26 mouse cellular contexts compared by ENCODE assay signal in the genomic region with DNA sequence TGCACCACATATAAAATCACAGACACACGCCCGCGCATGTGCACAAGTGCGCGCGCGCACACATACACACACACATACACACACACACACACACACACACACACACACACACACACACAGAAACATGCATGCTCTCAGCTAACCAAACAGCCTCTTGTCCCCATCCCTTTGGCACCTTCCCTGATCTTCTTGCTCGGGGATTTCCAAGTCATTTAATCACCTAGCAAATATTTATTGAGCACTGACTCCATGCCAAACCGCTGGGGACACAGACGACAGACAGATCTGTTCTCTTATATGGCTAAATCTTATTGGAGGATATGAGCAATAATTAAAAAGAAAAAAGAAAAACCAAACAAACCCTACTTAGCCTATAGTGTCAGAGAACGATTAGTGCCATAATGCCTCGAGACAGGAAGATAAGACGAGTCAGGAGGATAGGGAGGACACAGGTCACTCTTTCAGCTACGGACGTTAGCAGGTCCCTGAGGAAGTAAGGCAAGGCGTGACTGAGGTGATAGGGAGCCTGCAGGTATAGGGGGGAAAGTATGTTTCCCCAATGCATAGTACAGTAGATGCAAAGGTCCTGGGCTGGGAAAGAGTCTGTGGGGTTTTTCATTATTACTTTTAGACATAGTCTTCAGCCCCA. TPM values are rescaled to one million over a fixed set of nuclear protein-coding genes. Genes with fewer than 3 reads are reported as not detected.
DNase-seq lines count a peak whose midpoint lies in the region; ATAC-seq and TF ChIP-seq lines count a peak whose summit lies in the region.
"Had no signal": no experiment of that assay in that cellular context is flagged by ENCODE, and none has a peak within 500 bp of the region (broad histone marks: within the 10 kb centered on the region; RNA-seq: fewer than 3 reads in every experiment).

No protein-coding gene starts in this region.

- H3K4me2 ChIP-seq in liver, embryonic 12.5 days: no peak overlapping the region
- no peak overlapping the region for H3K4me2 ChIP-seq in intestine, embryonic 15.5 days (replicated peaks)
- H3K4me2 ChIP-seq: forebrain, embryonic 15.5 days; heart, embryonic 13.5 days; hindbrain, embryonic 15.5 days had no signal

- TF ChIP-seq CTCF in liver, adult 2 months (IDR thresholded peaks at IDR 0.05; ENCODE audit: low read depth, low read length): no peak
- no peak for TF ChIP-seq CTCF in small intestine, adult 2 months (IDR thresholded peaks at IDR 0.05; ENCODE audit: extremely low read depth, insufficient read length, insufficient replicate concordance, low read depth, low read length)
- TF ChIP-seq CTCF in kidney, adult 2 months (conservative IDR thresholded peaks at IDR 0.05; ENCODE audit: insufficient read depth, insufficient read length, low read depth, low read length): no peak

- H3K36me3 ChIP-seq in liver, adult 2 months (ENCODE audit: control insufficient read depth, insufficient read depth, low read length): no peaks in the 10 kb centered on the region
- no peaks in the 10 kb centered on the region for H3K36me3 ChIP-seq in liver, embryonic 12.5 days
- no peaks in the 10 kb centered on the region for H3K36me3 ChIP-seq in intestine, embryonic 15.5 days
- no peaks in the 10 kb centered on the region for H3K36me3 ChIP-seq in small intestine, adult 2 months (ENCODE audit: control insufficient read depth, insufficient read depth, low read length)
- H3K36me3 ChIP-seq in kidney, adult 2 months (ENCODE audit: control insufficient read depth, insufficient read depth, low read length): no peaks in the 10 kb centered on the region
- H3K36me3 ChIP-seq: embryonic facial prominence, embryonic 10.5 days; forebrain, embryonic 15.5 days; heart, embryonic 13.5 days; hindbrain, embryonic 15.5 days had no signal

- peak overlapping the region; percentile 42 for H3K27ac ChIP-seq in liver, adult 2 months (replicated peaks; ENCODE audit: insufficient read depth, low read depth, low read length)
- H3K27ac ChIP-seq in liver, embryonic 12.5 days: no peak overlapping the region
- H3K27ac ChIP-seq in intestine, embryonic 15.5 days: no peak overlapping the region
- H3K27ac ChIP-seq in small intestine, adult 2 months (ENCODE audit: insufficient read depth, low read depth, low read length): peak overlapping the region; percentile 87
- no peak overlapping the region for H3K27ac ChIP-seq in kidney, adult 2 months (ENCODE audit: insufficient read depth, low read depth, low read length)
- H3K27ac ChIP-seq: embryonic facial prominence, embryonic 10.5 days; forebrain, embryonic 15.5 days; heart, embryonic 13.5 days; hindbrain, embryonic 15.5 days had no signal

- DNase-seq in liver, adult 2 months (ENCODE audit: extremely low read depth, low read depth, low spot score): peak; percentile 95
- no peak for DNase-seq in frontal cortex, postnatal 14 days (ENCODE audit: low spot score in 2 of 2)
- no peak for DNase-seq in kidney, adult 2 months
- no peak for DNase-seq in kidney, postnatal 14 days
- DNase-seq: adrenal gland, postnatal 14 days; cerebellum, adult 11-12 months; cerebellum, adult 9-11 months; cerebellum, postnatal 36 days; gastrocnemius, postnatal 14 days; heart, postnatal 36 days had no signal

- no peaks in the 10 kb centered on the region for H3K27me3 ChIP-seq in liver, adult 2 months (ENCODE audit: control insufficient read depth, insufficient read depth, low read length)
- no peaks in the 10 kb centered on the region for H3K27me3 ChIP-seq in liver, embryonic 12.5 days (replicated peaks)
- H3K27me3 ChIP-seq in intestine, embryonic 15.5 days (replicated peaks): no peaks in the 10 kb centered on the region
- H3K27me3 ChIP-seq in small intestine, adult 2 months (ENCODE audit: control insufficient read depth, insufficient read depth, low read length): no peaks in the 10 kb centered on the region
- H3K27me3 ChIP-seq in kidney, adult 2 months (replicated peaks; ENCODE audit: control insufficient read depth, insufficient read depth, low read length): no peaks in the 10 kb centered on the region
- H3K27me3 ChIP-seq: forebrain, embryonic 15.5 days; heart, embryonic 13.5 days; hindbrain, embryonic 15.5 days; Patski had no signal

- 14% methylated on average over 16 of the region's 16 CpGs for WGBS in liver, adult 2 months
- 70% methylated on average over 16 of the region's 16 CpGs for WGBS in liver, embryonic 12.5 days (ENCODE audit: insufficient replicate concordance)
- 74% methylated on average over 16 of the region's 16 CpGs for WGBS in intestine, embryonic 15.5 days
- WGBS in small intestine, adult 2 months: 15% methylated on average over 16 of the region's 16 CpGs
- 72% methylated on average over 16 of the region's 16 CpGs for WGBS in kidney, adult 2 months

- no peaks in the 10 kb centered on the region for H3K79me2 ChIP-seq in liver, adult 2 months (ENCODE audit: control insufficient read depth, insufficient read depth, low read length)

- H3K4me1 ChIP-seq in liver, adult 2 months (ENCODE audit: control insufficient read depth, insufficient read depth, low read length): peaks cover 28% of the 10 kb centered on the region
- H3K4me1 ChIP-seq in liver, embryonic 12.5 days: peaks cover 8% of the 10 kb centered on the region
- 0 out of 2 replicates have a peak, but pooled peaks cover 3% of the 10 kb centered on the region for H3K4me1 ChIP-seq in intestine, embryonic 15.5 days (replicated peaks)
- H3K4me1 ChIP-seq in small intestine, adult 2 months (ENCODE audit: control insufficient read depth, insufficient read depth, insufficient read length, low read length): peaks cover 37% of the 10 kb centered on the region
- peaks cover 16% of the 10 kb centered on the region for H3K4me1 ChIP-seq in kidney, adult 2 months (ENCODE audit: control insufficient read depth, insufficient read depth, low read length)
- H3K4me1 ChIP-seq: embryonic facial prominence, embryonic 10.5 days; forebrain, embryonic 15.5 days; hindbrain, embryonic 15.5 days had no signal

- H3K4me3 ChIP-seq in liver, adult 2 months (ENCODE audit: insufficient read depth, low read depth, low read length): no peak overlapping the region
- no peak overlapping the region for H3K4me3 ChIP-seq in liver, embryonic 12.5 days
- H3K4me3 ChIP-seq in intestine, embryonic 15.5 days (replicated peaks): no peak overlapping the region
- H3K4me3 ChIP-seq in small intestine, adult 2 months (ENCODE audit: low read depth, low read length): no peak overlapping the region
- H3K4me3 ChIP-seq in kidney, adult 2 months (ENCODE audit: insufficient read depth, low read depth, low read length): no peak overlapping the region
- H3K4me3 ChIP-seq: embryonic facial prominence, embryonic 10.5 days; forebrain, embryonic 15.5 days; heart, embryonic 13.5 days; hindbrain, embryonic 15.5 days had no signal

- TF ChIP-seq POLR2A in liver, adult 2 months (IDR thresholded peaks at IDR 0.05; ENCODE audit: extremely low read depth, insufficient read depth, low read length): no peak
- no peak for TF ChIP-seq POLR2A in small intestine, adult 2 months (IDR thresholded peaks at IDR 0.05; ENCODE audit: low read depth, low read length)
- TF ChIP-seq POLR2A in kidney, adult 2 months (IDR thresholded peaks at IDR 0.05; ENCODE audit: low read depth, low read length): no peak

- ATAC-seq in liver, embryonic 12.5 days: no peak
- peak; percentile 43 for ATAC-seq in intestine, embryonic 15.5 days
- ATAC-seq: activated CD4-positive, CD25-positive, alpha-beta regulatory T cell, adult 4 months; forebrain, embryonic 15.5 days; Patski had no signal

- no peak overlapping the region; the same call in 1 of the 2 replicates for H3K9ac ChIP-seq in liver, adult 2 months (ENCODE audit: low read depth, low read length)
- H3K9ac ChIP-seq in liver, embryonic 12.5 days: no peak overlapping the region
- H3K9ac ChIP-seq in intestine, embryonic 15.5 days: no peak overlapping the region
- H3K9ac ChIP-seq: forebrain, embryonic 15.5 days; heart, embryonic 13.5 days; hindbrain, embryonic 15.5 days had no signal

- H3K9me3 ChIP-seq in liver, embryonic 12.5 days (replicated peaks): no peaks in the 10 kb centered on the region
- H3K9me3 ChIP-seq in intestine, embryonic 15.5 days: no peaks in the 10 kb centered on the region
- H3K9me3 ChIP-seq: embryonic facial prominence, embryonic 10.5 days; forebrain, embryonic 15.5 days; heart, embryonic 13.5 days; hindbrain, embryonic 15.5 days had no signal

RNA-seq across cellular contexts. Expression of a gene that starts 6.8 kb away (rescaled TPM):
- total RNA-seq in liver, adult 2 months (2014; rRNA removed): 0.09 and 0.34 TPM in 2 replicates
- 0.09 and 0.11 TPM in 2 replicates for polyA plus RNA-seq in liver, adult 2 months (2012; rRNA removed)
- not detected in 2 replicates for polyA plus RNA-seq in liver, embryonic 12.5 days (2016; fragmentation: Nextera tagmentation; extraction: Ambion mirVana)
- polyA plus RNA-seq in intestine, embryonic 15.5 days (2015; fragmentation: Nextera tagmentation; extraction: Ambion mirVana): not detected in 2 replicates
- polyA plus RNA-seq in small intestine, adult 2 months (2012; rRNA removed): 0.47 and 1.3 TPM in 2 replicates
- polyA plus RNA-seq in kidney, adult 2 months (2012; rRNA removed): 0.14 and 0.16 TPM in 2 replicates
- total RNA-seq: adrenal gland, adult 18-20 months; gastrocnemius, adult 18-20 months had no signal
- polyA plus RNA-seq: C2C12; embryonic facial prominence, embryonic 10.5 days; embryonic facial prominence, embryonic 14.5 days; heart, postnatal 0 days; hindbrain, embryonic 11.5 days; Patski had no signal

RNA-seq across cellular contexts. Expression of a gene that starts 16.1 kb away (rescaled TPM):
- not detected in 2 replicates for total RNA-seq in liver, adult 2 months (2014; rRNA removed)
- polyA plus RNA-seq in liver, adult 2 months (2012; rRNA removed): 0.11 TPM in 1 of 2 replicates, not detected in the other
- not detected in 2 replicates for polyA plus RNA-seq in liver, embryonic 12.5 days (2016; fragmentation: Nextera tagmentation; extraction: Ambion mirVana)
- polyA plus RNA-seq in intestine, embryonic 15.5 days (2015; fragmentation: Nextera tagmentation; extraction: Ambion mirVana): 0.14 and 0.16 TPM in 2 replicates
- 0.13 TPM in 1 of 2 replicates, not detected in the other for polyA plus RNA-seq in small intestine, adult 2 months (2012; rRNA removed)
- polyA plus RNA-seq in kidney, adult 2 months (2012; rRNA removed): 0.12 TPM in 1 of 2 replicates, not detected in the other
- total RNA-seq: adrenal gland, adult 18-20 months; gastrocnemius, adult 18-20 months; gastrocnemius, postnatal 14 days; heart, postnatal 36 days had no signal
- polyA plus RNA-seq: activated CD4-positive, CD25-positive, alpha-beta regulatory T cell, adult 4 months; C2C12; embryonic facial prominence, embryonic 10.5 days; forebrain, embryonic 11.5 days; heart, embryonic 13.5 days; heart, postnatal 0 days had no signal

RNA-seq across cellular contexts. Expression of a gene that starts 19.9 kb away (rescaled TPM):
- total RNA-seq in liver, adult 2 months (2014; rRNA removed): not detected in 2 replicates
- not detected in 2 replicates for polyA plus RNA-seq in liver, adult 2 months (2012; rRNA removed)
- not detected in 2 replicates for polyA plus RNA-seq in liver, embryonic 12.5 days (2016; fragmentation: Nextera tagmentation; extraction: Ambion mirVana)
- not detected in 2 replicates for polyA plus RNA-seq in intestine, embryonic 15.5 days (2015; fragmentation: Nextera tagmentation; extraction: Ambion mirVana)
- polyA plus RNA-seq in small intestine, adult 2 months (2012; rRNA removed): not detected in 2 replicates
- polyA plus RNA-seq in kidney, adult 2 months (2012; rRNA removed): 0.11 and 0.25 TPM in 2 replicates
- total RNA-seq: adrenal gland, adult 18-20 months; adrenal gland, postnatal 14 days; gastrocnemius, adult 18-20 months; gastrocnemius, postnatal 14 days; heart, postnatal 36 days had no signal
- polyA plus RNA-seq: activated CD4-positive, CD25-positive, alpha-beta regulatory T cell, adult 4 months; C2C12; embryonic facial prominence, embryonic 10.5 days; forebrain, embryonic 11.5 days; forebrain, embryonic 15.5 days; heart, embryonic 13.5 days; heart, postnatal 0 days; hindbrain, embryonic 11.5 days; hindbrain, embryonic 15.5 days had no signal

RNA-seq across cellular contexts. Expression of a gene that starts 45.3 kb away (rescaled TPM):
- 3.0 and 7.4 TPM in 2 replicates for total RNA-seq in liver, adult 2 months (2014; rRNA removed)
- 72.8 and 76.8 TPM in 2 replicates for polyA plus RNA-seq in liver, adult 2 months (2012; rRNA removed)
- 3.7 and 5.4 TPM in 2 replicates for polyA plus RNA-seq in liver, embryonic 12.5 days (2016; fragmentation: Nextera tagmentation; extraction: Ambion mirVana)
- 13.3 and 13.9 TPM in 2 replicates for polyA plus RNA-seq in intestine, embryonic 15.5 days (2015; fragmentation: Nextera tagmentation; extraction: Ambion mirVana)
- 169 and 226 TPM in 2 replicates for polyA plus RNA-seq in small intestine, adult 2 months (2012; rRNA removed)
- polyA plus RNA-seq in kidney, adult 2 months (2012; rRNA removed): 10.3 and 14.4 TPM in 2 replicates

RNA-seq across cellular contexts. Expression of a gene that starts 53.1 kb away (rescaled TPM):
- 5.1 and 7.6 TPM in 2 replicates for total RNA-seq in liver, adult 2 months (2014; rRNA removed)
- polyA plus RNA-seq in liver, adult 2 months (2012; rRNA removed): 3.4 and 6.8 TPM in 2 replicates
- 3.6 and 3.9 TPM in 2 replicates for polyA plus RNA-seq in liver, embryonic 12.5 days (2016; fragmentation: Nextera tagmentation; extraction: Ambion mirVana)
- 13.3 TPM in 2 replicates for polyA plus RNA-seq in intestine, embryonic 15.5 days (2015; fragmentation: Nextera tagmentation; extraction: Ambion mirVana)
- 5.7 and 14.3 TPM in 2 replicates for polyA plus RNA-seq in small intestine, adult 2 months (2012; rRNA removed)
- 10.9 and 12.3 TPM in 2 replicates for polyA plus RNA-seq in kidney, adult 2 months (2012; rRNA removed)

Comparison
In these comparisons a context has a peak if more than half of its experiments do, and no peak if none do; other contexts are left out.
1. H3K27ac ChIP-seq: peak in liver, adult 2 months (single experiment) and small intestine, adult 2 months (single experiment); none in liver, embryonic 12.5 days (single experiment), intestine, embryonic 15.5 days (single experiment) and kidney, adult 2 months (single experiment).